Mouse (Mus musculus): ENCODE measurements at regions not wholly inside any gene's neighbourhood (a gene's known extent, or its start where the extent isn't known, plus 50 kb on each side); places are given as distances from the start of the nearest gene placed in this dataset.

DNA sequence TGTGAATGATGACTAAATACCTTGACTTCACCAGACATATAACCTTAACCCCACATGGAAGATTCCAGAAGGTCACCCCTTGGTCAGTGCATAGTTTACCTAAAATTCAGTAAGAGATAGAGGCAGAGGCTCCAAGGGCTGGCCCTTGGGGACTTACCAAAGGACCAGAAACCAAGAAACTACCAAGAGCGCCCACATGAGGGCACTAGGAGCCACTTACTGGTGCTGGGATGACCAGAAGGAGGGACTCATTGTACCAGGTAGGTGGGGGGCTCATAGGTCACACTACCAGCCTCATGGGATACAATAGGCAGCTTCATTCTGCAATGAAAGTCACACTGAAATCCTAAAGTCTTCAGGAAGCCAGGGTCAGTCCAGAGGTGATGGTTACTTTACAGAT lies 201.4 kb upstream of the Fam19a5 start:
- ATAC-seq (replicated peaks; ENCODE audit: low FRiP score, low TSS enrichment, low read depth) (no peak), DNase-seq (ENCODE audit: low spot score) (no peak)
- no peak overlapping the region for H3K4me2 ChIP-seq (ENCODE audit: low read length)
- no peak overlapping the region for H3K9ac ChIP-seq (ENCODE audit: low read length)
- no peak overlapping the region for H3K4me3 ChIP-seq (ENCODE audit: low read depth, low read length)
- H3K27ac ChIP-seq (ENCODE audit: low read depth): no peak overlapping the region
- H3K4me1 ChIP-seq (replicated peaks; ENCODE audit: control insufficient read depth, insufficient read depth, low read length): no peaks in the 10 kb centered on the region
- 84% methylated on average over 1 of the region's 1 CpGs for WGBS
- H3K9me3 ChIP-seq (ENCODE audit: control insufficient read depth, low read length): no peaks in the 10 kb centered on the region
- no peaks in the 10 kb centered on the region for H3K36me3 ChIP-seq (ENCODE audit: control insufficient read depth, insufficient read depth, low read length)
- H3K27me3 ChIP-seq (replicated peaks; ENCODE audit: control insufficient read depth, insufficient read depth, low read length): no peaks in the 10 kb centered on the region

DNA sequence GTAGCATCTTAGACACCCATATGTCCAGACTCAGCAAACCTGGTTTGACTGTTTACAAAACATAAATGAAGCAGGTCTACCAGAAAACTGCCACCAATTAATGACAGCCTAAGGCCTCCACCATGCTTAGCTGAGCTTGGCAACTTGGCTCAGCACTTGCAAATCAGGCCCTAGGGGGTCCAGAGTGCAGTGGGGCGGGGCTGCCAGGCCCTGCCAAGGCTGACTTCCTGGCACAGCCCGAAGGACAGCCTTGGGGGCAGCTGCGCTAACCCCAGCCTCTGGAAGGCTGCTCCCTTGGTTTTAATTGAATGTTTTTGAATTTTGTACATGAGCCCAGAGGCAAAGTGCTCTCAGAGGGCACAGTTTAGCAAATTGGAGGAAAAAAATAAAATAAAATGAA lies 198.3 kb upstream of the Fam19a5 start:
- 58% methylated on average over 3 of the region's 3 CpGs for whole genome bisulfite sequencing
- no peaks in the 10 kb centered on the region for H3K4me1 ChIP-seq (replicated peaks; ENCODE audit: control insufficient read depth, insufficient read depth, low read length)
- ATAC-seq (replicated peaks; ENCODE audit: low FRiP score, low TSS enrichment, low read depth) (no peak), DNase-seq (ENCODE audit: low spot score) (no peak)
- no peak overlapping the region for H3K9ac ChIP-seq (ENCODE audit: low read length)
- no peak overlapping the region for H3K4me2 ChIP-seq (ENCODE audit: low read length)
- no peaks in the 10 kb centered on the region for H3K9me3 ChIP-seq (ENCODE audit: control insufficient read depth, low read length)
- H3K27me3 ChIP-seq (replicated peaks; ENCODE audit: control insufficient read depth, insufficient read depth, low read length): no peaks in the 10 kb centered on the region
- no peaks in the 10 kb centered on the region for H3K36me3 ChIP-seq (ENCODE audit: control insufficient read depth, insufficient read depth, low read length)
- no peak overlapping the region for H3K4me3 ChIP-seq (ENCODE audit: low read depth, low read length)
- H3K27ac ChIP-seq (ENCODE audit: low read depth): no peak overlapping the region

DNA sequence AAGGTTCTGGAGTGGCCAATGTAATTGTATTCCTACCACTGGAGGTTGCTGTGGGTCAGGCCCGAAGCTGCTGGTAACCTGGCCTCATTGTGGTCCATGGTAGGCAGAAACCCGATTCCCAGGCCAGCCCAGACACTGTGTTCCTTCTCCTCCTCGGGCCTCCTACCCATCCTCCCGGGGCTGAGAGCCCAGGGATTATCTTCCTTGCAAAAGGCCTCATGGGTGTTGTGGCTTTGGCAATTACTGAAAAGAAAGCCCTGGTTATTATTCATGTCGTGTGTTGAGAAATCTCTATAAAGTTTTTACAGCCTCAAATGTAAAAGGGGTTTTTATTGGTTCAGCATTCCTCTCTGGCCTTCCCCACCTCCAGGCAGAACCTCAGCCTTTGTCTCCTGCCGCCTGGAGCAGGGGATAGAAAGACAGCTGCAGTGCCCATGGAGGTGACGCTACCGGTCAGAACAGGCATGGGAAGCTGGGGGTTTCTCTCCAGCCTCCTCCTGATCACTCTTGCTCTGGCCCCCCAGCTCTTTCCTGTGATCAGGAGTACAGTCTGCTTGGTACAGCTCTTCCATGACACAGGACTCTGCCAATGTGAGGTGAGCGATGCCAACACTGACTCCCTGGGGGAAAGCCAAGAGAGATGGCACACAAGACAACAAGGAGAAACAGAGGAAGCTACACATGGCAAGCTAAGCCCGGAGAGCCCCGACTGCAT lies 194.4 kb upstream of the Fam19a5 start:
- Histone ChIP-seq H3K4me2 (ENCODE audit: low read length) (no peak overlapping the region), H3K36me3 (ENCODE audit: control insufficient read depth, insufficient read depth, low read length) (no peaks in the 10 kb centered on the region)
- no peak for ATAC-seq (replicated peaks; ENCODE audit: low FRiP score, low TSS enrichment, low read depth)

DNA sequence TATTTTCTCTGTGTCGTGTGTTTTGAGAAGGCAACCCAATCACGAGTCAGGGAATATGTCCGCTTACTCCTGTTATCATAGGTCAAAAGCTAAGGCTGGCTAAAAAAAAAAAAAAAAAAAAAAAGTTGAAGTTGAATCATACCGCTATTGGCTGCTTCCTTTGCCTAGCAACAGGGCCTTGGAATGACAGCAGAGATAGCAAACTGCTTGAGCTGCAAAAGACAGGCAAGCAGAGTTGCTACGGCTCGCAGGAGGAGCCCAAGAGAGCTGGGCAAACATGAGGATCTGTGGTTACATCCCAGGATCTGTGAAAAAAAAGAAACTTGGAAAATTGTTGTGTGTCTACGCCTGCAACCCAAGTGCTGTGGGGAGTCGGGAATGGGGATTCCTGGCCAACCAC lies 191.3 kb upstream of the Fam19a5 start:
- ATAC-seq (replicated peaks; ENCODE audit: low FRiP score, low TSS enrichment, low read depth) (no peak), DNase-seq (ENCODE audit: low spot score) (no peak)
- Histone ChIP-seq H3K4me2 (ENCODE audit: low read length) (no peak overlapping the region), H3K9ac (ENCODE audit: low read length) (no peak overlapping the region), H3K9me3 (ENCODE audit: control insufficient read depth, low read length) (no peaks in the 10 kb centered on the region), H3K27me3 (replicated peaks; ENCODE audit: control insufficient read depth, insufficient read depth, low read length) (no peaks in the 10 kb centered on the region), H3K27ac (ENCODE audit: low read depth) (no peak overlapping the region), H3K4me1 (replicated peaks; ENCODE audit: control insufficient read depth, insufficient read depth, low read length) (no peaks in the 10 kb centered on the region), H3K4me3 (ENCODE audit: low read depth, low read length) (no peak overlapping the region), H3K36me3 (ENCODE audit: control insufficient read depth, insufficient read depth, low read length) (no peaks in the 10 kb centered on the region)
- 71% methylated on average over 8 of the region's 8 CpGs for WGBS

More for the DNA sequence above, 194.4 kb upstream of the Fam19a5 start:
- H3K9me3 ChIP-seq (ENCODE audit: control insufficient read depth, low read length): no peaks in the 10 kb centered on the region
- no peaks in the 10 kb centered on the region for H3K27me3 ChIP-seq (replicated peaks; ENCODE audit: control insufficient read depth, insufficient read depth, low read length)
- H3K4me3 ChIP-seq (ENCODE audit: low read depth, low read length): no peak overlapping the region
- H3K9ac ChIP-seq (ENCODE audit: low read length): no peak overlapping the region
- WGBS: 65% methylated on average over 11 of the region's 11 CpGs
- H3K27ac ChIP-seq (ENCODE audit: low read depth): no peak overlapping the region
- no peak for DNase-seq (ENCODE audit: low spot score)
- no peaks in the 10 kb centered on the region for H3K4me1 ChIP-seq (replicated peaks; ENCODE audit: control insufficient read depth, insufficient read depth, low read length)

GRCm38 (mm10) chr15:87353886-87354285 lies 190.2 kb upstream of the Fam19a5 start:
- no peak for DNase-seq (ENCODE audit: low spot score)
- Histone ChIP-seq H3K9ac (ENCODE audit: low read length) (no peak overlapping the region), H3K4me3 (ENCODE audit: low read depth, low read length) (no peak overlapping the region), H3K36me3 (ENCODE audit: control insufficient read depth, insufficient read depth, low read length) (no peaks in the 10 kb centered on the region), H3K4me1 (replicated peaks; ENCODE audit: control insufficient read depth, insufficient read depth, low read length) (no peaks in the 10 kb centered on the region), H3K4me2 (ENCODE audit: low read length) (no peak overlapping the region), H3K27me3 (replicated peaks; ENCODE audit: control insufficient read depth, insufficient read depth, low read length) (no peaks in the 10 kb centered on the region), H3K27ac (ENCODE audit: low read depth) (no peak overlapping the region), H3K9me3 (ENCODE audit: control insufficient read depth, low read length) (no peaks in the 10 kb centered on the region)
- WGBS: 87% methylated on average over 11 of the region's 11 CpGs
- ATAC-seq (replicated peaks; ENCODE audit: low FRiP score, low TSS enrichment, low read depth): no peak

DNA sequence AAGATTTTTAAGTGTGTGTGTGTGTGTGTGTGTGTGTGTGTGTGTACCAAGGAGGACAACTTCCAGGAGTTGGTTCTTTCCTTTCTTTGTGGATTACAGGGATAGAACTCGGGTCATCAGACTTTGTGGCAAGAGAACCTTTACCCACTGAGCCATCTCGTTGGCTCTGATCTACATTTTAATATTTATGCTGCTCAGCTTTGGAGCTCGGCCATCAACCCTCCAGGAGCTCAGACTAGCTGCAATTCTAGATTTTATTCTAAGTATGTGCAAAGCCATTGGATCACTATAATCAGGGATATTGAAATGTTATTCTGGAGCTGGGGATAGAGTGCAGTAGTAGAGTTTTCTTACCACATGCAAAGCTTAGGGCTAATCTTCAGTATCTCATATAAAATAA lies 183.6 kb upstream of the Fam19a5 start:
- H3K4me1 ChIP-seq (replicated peaks; ENCODE audit: control insufficient read depth, insufficient read depth, low read length): no peaks in the 10 kb centered on the region
- no peak overlapping the region for H3K27ac ChIP-seq (ENCODE audit: low read depth)
- H3K9ac ChIP-seq (ENCODE audit: low read length): no peak overlapping the region
- H3K36me3 ChIP-seq (ENCODE audit: control insufficient read depth, insufficient read depth, low read length): no peaks in the 10 kb centered on the region
- no peaks in the 10 kb centered on the region for H3K9me3 ChIP-seq (ENCODE audit: control insufficient read depth, low read length)
- no peak overlapping the region for H3K4me3 ChIP-seq (ENCODE audit: low read depth, low read length)
- WGBS: 76% methylated on average over 3 of the region's 3 CpGs
- no peak overlapping the region for H3K4me2 ChIP-seq (ENCODE audit: low read length)
- DNase-seq (ENCODE audit: low spot score) (no peak), ATAC-seq (replicated peaks; ENCODE audit: low FRiP score, low TSS enrichment, low read depth) (no peak)
- H3K27me3 ChIP-seq (replicated peaks; ENCODE audit: control insufficient read depth, insufficient read depth, low read length): no peaks in the 10 kb centered on the region

- Histone ChIP-seq H3K4me2 (ENCODE audit: low read length) (no peak overlapping the region), H3K27ac (ENCODE audit: low read depth) (no peak overlapping the region), H3K36me3 (ENCODE audit: control insufficient read depth, insufficient read depth, low read length) (no peaks in the 10 kb centered on the region), H3K4me1 (replicated peaks; ENCODE audit: control insufficient read depth, insufficient read depth, low read length) (no peaks in the 10 kb centered on the region), H3K9me3 (ENCODE audit: control insufficient read depth, low read length) (0 out of 2 replicates have a peak, but pooled peaks cover 3% of the 10 kb centered on the region), H3K9ac (ENCODE audit: low read length) (no peak overlapping the region), H3K4me3 (ENCODE audit: low read depth, low read length) (no peak overlapping the region), H3K27me3 (replicated peaks; ENCODE audit: control insufficient read depth, insufficient read depth, low read length) (no peaks in the 10 kb centered on the region)
- WGBS: 50% methylated on average over 8 of the region's 8 CpGs
- no peak for DNase-seq (ENCODE audit: low spot score)
- ATAC-seq (replicated peaks; ENCODE audit: low FRiP score, low TSS enrichment, low read depth): no peak
These were observed 178.3 kb upstream of the Fam19a5 start for GRCm38 (mm10) chr15:87365712-87366361.

DNA sequence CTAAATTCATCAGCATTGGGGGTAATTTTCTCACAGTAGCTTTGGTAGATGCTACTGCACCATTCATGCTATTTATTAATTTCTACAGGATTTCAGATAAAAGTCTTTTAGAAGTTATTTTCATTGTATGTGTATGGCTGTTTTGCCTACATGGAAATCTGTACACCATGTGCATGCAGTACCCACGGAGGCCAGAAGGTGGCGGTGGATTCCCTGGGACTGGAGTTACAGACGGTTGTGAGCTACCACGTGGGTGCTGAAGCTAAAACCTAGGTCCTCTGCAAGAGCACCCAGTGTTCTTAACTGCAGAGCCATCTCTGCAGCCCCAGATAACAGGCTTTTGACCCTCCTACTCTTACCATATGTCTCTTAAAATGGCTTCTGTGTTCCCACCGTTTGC lies 176.7 kb upstream of the Fam19a5 start:
- H3K4me1 ChIP-seq (replicated peaks; ENCODE audit: control insufficient read depth, insufficient read depth, low read length): no peaks in the 10 kb centered on the region
- no peak for ATAC-seq (replicated peaks; ENCODE audit: low FRiP score, low TSS enrichment, low read depth)
- H3K9ac ChIP-seq (ENCODE audit: low read length): no peak overlapping the region
- no peaks in the 10 kb centered on the region for H3K27me3 ChIP-seq (replicated peaks; ENCODE audit: control insufficient read depth, insufficient read depth, low read length)
- 56% methylated on average over 5 of the region's 5 CpGs for WGBS
- H3K4me3 ChIP-seq (ENCODE audit: low read depth, low read length): no peak overlapping the region
- H3K9me3 ChIP-seq (ENCODE audit: control insufficient read depth, low read length): 0 out of 2 replicates have a peak, but pooled peaks cover 3% of the 10 kb centered on the region
- DNase-seq (ENCODE audit: low spot score): peak; percentile 61
- H3K4me2 ChIP-seq (ENCODE audit: low read length): no peak overlapping the region
- no peak overlapping the region for H3K27ac ChIP-seq (ENCODE audit: low read depth)
- H3K36me3 ChIP-seq (ENCODE audit: control insufficient read depth, insufficient read depth, low read length): no peaks in the 10 kb centered on the region

DNA sequence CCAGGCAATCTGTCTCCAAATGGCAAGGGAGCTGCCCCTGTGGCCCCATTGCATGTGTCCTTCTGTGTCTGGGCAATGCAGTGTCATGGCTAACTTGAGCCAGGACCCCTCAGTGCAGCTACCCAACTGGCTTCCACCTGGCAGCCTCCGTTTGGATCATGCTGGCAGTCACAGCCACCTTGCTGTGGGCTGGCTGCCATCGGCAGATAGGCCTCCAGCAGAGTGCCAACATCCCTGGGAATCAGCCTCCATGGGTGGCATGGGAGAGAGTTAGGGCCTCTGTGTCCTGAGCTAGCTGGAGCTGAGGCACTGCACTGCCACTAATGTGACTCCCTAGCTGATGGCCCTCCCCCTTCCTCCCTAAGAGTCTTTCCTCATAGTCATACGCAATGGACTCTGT lies 174.7 kb upstream of the Fam19a5 start:
- no peak overlapping the region for H3K4me2 ChIP-seq (ENCODE audit: low read length)
- WGBS: 81% methylated on average over 3 of the region's 3 CpGs
- DNase-seq (ENCODE audit: low spot score) (no peak), ATAC-seq (replicated peaks; ENCODE audit: low FRiP score, low TSS enrichment, low read depth) (no peak)
- H3K4me1 ChIP-seq (replicated peaks; ENCODE audit: control insufficient read depth, insufficient read depth, low read length): no peaks in the 10 kb centered on the region
- H3K9ac ChIP-seq (ENCODE audit: low read length): no peak overlapping the region
- H3K4me3 ChIP-seq (ENCODE audit: low read depth, low read length): no peak overlapping the region
- H3K36me3 ChIP-seq (ENCODE audit: control insufficient read depth, insufficient read depth, low read length): no peaks in the 10 kb centered on the region
- no peak overlapping the region for H3K27ac ChIP-seq (ENCODE audit: low read depth)
- H3K9me3 ChIP-seq (ENCODE audit: control insufficient read depth, low read length): 0 out of 2 replicates have a peak, but pooled peaks cover 3% of the 10 kb centered on the region
- H3K27me3 ChIP-seq (replicated peaks; ENCODE audit: control insufficient read depth, insufficient read depth, low read length): no peaks in the 10 kb centered on the region
